Mouse (Mus musculus): ENCODE measurements around the gene H60c.
"Not testable (repeated sequence)": the region's sequence is repeated elsewhere in the genome, so short reads cannot be mapped to it uniquely, and the experiment has no call there.

H60c gene

GRCm38 (mm10) chr10:3267671-3268070 lies at the start of gene H60c:
Gene H60c, minus strand, starts transcription at chr10:3267771.
- in situ Hi-C loops (cut with MboI; ENCODE audit: unreplicated experiment in 2 of 2), result no loop called here

GRCm38 (mm10) chr10:3308821-3309206 lies 41.2 kb upstream of the H60c start:
- in situ Hi-C loops (cut with MboI; ENCODE audit: unreplicated experiment in 2 of 2), result no loop called here

DNA sequence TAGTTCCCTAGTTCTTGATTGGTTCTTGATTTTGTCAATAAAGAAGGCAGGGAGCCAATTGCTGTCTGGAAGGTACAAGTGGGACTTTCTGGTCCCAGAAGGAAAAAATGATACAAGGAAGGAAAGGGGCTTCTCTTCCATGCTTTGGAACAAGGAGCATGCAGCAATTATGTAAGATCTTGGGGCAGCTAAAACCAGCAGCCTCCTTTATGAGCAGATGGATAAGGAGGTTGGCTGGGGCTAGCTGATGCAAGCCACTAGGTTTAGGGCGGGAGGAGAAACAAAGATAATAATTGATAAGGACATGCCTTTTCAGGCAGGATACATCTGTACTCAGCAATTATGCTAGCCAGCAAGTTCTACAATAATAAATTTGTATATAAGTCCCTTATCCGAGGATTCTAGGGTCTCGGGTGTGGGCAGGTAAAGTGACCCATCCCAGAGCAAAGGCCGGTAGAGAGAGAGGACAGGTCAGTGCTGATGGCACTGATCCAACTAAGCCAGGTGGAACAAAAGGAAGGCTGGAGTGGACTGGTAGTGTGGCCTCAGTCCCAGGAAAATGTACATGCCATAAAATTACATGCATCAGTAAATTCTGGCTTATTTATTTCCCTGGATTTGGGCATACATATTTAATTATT lies 40.7 kb upstream of the H60c start:
- in situ Hi-C loops (cut with MboI; ENCODE audit: unreplicated experiment in 2 of 2), result no loop called here

- in situ Hi-C loops (cut with MboI; ENCODE audit: unreplicated experiment in 2 of 2), result no loop called here
Observed at GRCm38 (mm10) chr10:3307752-3308151, 40.2 kb upstream of the H60c start.

- in situ Hi-C loops (cut with MboI; ENCODE audit: unreplicated experiment in 2 of 2), result no loop called here
Observed at GRCm38 (mm10) chr10:3293969-3294368, 26.4 kb upstream of the H60c start.

GRCm38 (mm10) chr10:3281047-3281446 lies 13.5 kb upstream of the H60c start:
- in situ Hi-C loops (cut with MboI; ENCODE audit: unreplicated experiment in 2 of 2), result no loop called here

- in situ Hi-C loops (cut with MboI; ENCODE audit: unreplicated experiment in 2 of 2), result no loop called here
Observed at GRCm38 (mm10) chr10:3274065-3274464, 6.5 kb upstream of the H60c start.

DNA sequence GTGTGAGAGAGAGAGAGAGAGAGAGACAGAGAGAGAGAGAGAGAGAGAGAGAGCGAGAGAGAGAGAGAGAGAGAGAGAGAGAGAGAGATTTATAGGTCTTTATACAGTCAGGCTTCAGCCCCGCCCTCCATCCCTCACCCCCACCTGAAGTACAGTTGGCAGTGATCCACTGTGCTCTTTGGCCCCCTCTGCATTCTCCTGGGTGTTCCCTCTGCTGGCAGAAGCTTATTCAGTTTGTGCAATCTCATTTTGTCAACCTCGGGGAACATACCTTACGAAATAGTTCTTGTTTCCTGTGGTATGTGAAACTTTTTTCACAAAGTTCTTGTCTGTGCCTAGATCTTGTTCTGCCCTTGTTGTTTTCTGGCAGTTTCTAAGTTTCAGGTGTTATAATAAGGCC lies 3.5 kb upstream of the H60c start:
- in situ Hi-C loops (cut with MboI; ENCODE audit: unreplicated experiment in 2 of 2), result no loop called here

GRCm38 (mm10) chr10:3266729-3267128 lies 842 bp downstream of the H60c start:
- in situ Hi-C loops (cut with MboI; ENCODE audit: unreplicated experiment in 2 of 2), result no loop called here

DNA sequence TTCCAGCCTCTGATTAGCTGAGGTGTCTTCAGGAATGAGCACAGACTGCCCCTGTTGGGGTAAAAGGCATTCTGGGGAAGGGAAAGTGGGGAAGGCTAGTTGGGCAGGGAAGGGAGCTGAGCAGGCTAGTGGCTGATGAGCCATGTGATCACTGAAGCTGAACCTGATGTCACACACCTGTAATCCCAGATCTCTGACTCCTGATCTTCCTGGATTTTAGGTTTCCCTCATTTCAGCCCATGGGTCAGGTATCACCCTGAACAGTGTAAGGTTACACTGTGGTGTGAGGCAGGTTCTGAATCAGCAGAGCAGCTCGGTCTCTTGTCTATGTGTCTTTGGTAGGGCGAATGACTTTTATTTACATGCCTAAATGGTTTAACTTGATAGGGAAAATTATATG lies 4.8 kb downstream of the H60c start:
- in situ Hi-C loops (cut with MboI; ENCODE audit: unreplicated experiment in 2 of 2), result no loop called here

DNA sequence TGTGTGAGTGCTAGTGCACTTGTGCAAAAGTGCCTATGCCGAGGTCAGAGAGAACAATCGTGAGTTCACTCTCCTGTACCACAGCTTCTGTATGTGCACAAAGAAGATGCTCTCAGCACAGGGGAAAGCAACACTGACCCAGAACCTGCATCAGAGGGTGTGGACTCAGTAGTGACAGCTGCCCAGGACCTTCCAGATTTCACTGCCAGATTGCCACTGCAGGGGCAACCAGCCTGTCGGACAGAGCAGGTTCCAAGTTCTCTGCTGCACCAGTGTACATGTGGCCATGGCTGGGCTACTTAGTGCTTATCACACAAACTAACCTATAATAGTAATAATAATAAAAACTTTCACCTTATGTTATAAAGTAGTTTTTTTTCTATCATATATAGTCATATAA lies 10.2 kb downstream of the H60c start:
- in situ Hi-C loops (cut with MboI; ENCODE audit: unreplicated experiment in 2 of 2), result no loop called here

DNA sequence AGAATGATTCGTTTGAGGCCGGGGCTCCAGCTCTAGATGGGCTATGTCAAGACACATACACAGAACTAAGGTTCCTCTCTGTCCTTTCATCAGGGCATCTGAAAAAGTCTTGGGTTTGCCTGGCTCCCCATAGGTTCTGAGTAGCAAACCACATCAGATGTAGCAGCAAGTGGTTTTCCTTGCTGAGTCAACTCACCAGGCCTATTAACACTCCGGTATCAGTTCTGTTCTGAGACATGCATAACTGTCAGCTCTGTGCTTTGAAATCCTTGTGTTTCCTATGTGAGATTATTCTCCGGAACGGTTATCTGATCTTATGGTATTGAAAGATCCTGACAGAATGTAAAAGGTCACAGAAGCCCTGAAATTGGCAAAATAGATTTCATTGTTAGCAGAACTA lies 29.1 kb downstream of the H60c start:
- in situ Hi-C loops (cut with MboI; ENCODE audit: unreplicated experiment in 2 of 2), result not testable (repeated sequence)

DNA sequence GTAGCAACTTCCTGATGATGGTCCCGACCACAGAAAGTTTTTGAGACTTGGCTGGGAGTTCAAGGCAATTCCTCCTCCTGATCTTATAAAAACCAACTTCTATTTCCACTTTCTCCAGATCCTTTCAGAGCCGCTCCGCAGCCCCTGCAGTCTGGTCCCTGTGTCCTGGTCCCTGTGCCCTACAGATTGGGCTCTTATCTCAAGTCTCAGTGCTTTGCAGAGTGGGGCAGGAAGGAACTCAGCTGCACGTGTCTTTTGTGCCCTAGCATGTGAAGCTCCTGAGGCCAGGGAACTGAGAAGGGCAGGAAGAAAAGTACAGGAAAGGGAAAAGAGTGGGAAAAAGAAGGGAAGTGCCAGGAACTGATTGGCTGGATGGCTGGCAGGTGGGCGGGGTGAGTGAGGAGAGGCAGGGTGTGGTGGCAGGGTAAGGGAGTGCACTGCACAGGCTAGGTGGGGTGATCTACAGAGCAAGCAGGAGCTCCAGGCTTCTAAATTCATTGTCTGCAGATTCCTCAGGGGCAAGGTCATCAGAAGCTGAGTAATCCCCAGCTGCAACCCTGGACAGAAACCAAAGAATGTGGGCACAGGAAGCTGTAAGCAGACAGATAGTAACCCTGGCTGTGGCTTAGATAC lies 30.8 kb downstream of the H60c start:
- in situ Hi-C loops (cut with MboI; ENCODE audit: unreplicated experiment in 2 of 2), result no loop called here

DNA sequence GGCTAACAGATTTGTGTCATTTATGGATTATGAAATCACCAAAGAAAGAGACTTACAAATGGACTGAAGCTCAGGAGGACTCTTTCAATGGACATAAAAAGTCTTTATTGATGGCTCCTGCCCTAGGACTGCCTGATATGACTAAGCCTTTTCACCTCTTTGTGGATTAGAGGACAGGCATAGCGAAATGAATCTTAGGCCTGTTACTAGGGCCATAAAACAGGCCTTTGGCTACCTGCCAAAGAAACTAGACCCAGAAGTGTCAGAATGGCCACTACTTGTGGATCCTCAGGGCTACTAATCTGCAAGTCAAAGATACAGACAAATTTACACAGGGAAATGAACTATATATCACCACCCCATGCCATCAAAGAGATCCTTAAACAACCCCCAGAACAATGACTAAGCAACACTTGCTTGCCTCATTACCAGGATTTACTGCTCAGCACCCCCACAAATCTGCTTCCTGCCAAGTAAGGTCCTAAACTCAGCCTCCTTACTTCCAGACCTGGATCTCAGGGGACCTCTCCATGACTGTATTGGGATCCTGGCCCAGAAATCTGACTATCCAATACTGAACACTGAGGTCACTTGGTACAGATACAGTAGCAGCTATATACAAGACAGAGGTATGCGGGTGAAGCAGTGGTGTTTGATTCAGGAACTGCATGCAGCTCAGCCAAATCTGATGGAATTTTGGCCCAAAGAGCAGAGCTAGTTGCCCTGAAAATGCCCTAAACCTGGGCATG lies 39.0 kb downstream of the H60c start:
- in situ Hi-C loops (cut with MboI; ENCODE audit: unreplicated experiment in 2 of 2), result no loop called here
